Mouse (Mus musculus): ENCODE measurements around the gene Gpr137c. TPM values are rescaled to one million over a fixed set of nuclear protein-coding genes. Genes with fewer than 3 reads are reported as not detected.

Gene Gpr137c
- polyA plus RNA-seq, 1 experiment from 2014 or later = 1.8 TPM

- DNase-seq (ENCODE audit: low spot score) = no peak
- Histone ChIP-seq H3K4me3 (ENCODE audit: low read depth, low read length) (no peak overlapping the region), H3K4me1 (ENCODE audit: insufficient read depth, low read depth, low read length) (no peaks in the 10 kb centered on the region), H3K27me3 (replicated peaks; ENCODE audit: insufficient read depth, low read length) (no peaks in the 10 kb centered on the region), H3K9me3 (ENCODE audit: low read length) (no peaks in the 10 kb centered on the region), H3K27ac (ENCODE audit: low read length) (no peak overlapping the region), H3K9ac (replicated peaks; ENCODE audit: low read depth) (no peak overlapping the region), H3K36me3 (ENCODE audit: insufficient read depth, low read length) (peaks cover 5% of the 10 kb centered on the region), H3K4me2 (replicated peaks; ENCODE audit: low read depth, low read length) (no peak overlapping the region)
- WGBS = 91% methylated on average over 5 of the region's 5 CpGs
- ATAC-seq = no peak
- no peak for TF ChIP-seq EP300 (IDR thresholded peaks at IDR 0.05)
- no peak for TF ChIP-seq CTCF (IDR thresholded peaks at IDR 0.05)
These were observed 86.3 kb downstream of the Gpr137c start for GRCm38 (mm10) chr14:45305852-45306251.

- TF ChIP-seq CTCF (IDR thresholded peaks at IDR 0.05) = no peak
- no peak for DNase-seq (ENCODE audit: low spot score)
- 82% methylated on average over 8 of the region's 8 CpGs for WGBS
These were observed 88.3 kb downstream of the Gpr137c start for GRCm38 (mm10) chr14:45307630-45308328.

GRCm38 (mm10) chr14:45309646-45310045 is 90.1 kb downstream of the Gpr137c start:
- Histone ChIP-seq H3K9ac (replicated peaks; ENCODE audit: low read depth) (no peak overlapping the region), H3K27ac (ENCODE audit: low read length) (no peak overlapping the region), H3K36me3 (ENCODE audit: insufficient read depth, low read length) (no peaks in the 10 kb centered on the region; the same call in 1 of the 2 replicates), H3K4me3 (ENCODE audit: low read depth, low read length) (no peak overlapping the region), H3K4me2 (replicated peaks; ENCODE audit: low read depth, low read length) (no peak overlapping the region), H3K4me1 (ENCODE audit: insufficient read depth, low read depth, low read length) (no peaks in the 10 kb centered on the region), H3K9me3 (ENCODE audit: low read length) (no peaks in the 10 kb centered on the region), H3K27me3 (replicated peaks; ENCODE audit: insufficient read depth, low read length) (no peaks in the 10 kb centered on the region)
- DNase-seq (ENCODE audit: low spot score) (no peak), ATAC-seq (no peak)
- no peak for TF ChIP-seq EP300 (IDR thresholded peaks at IDR 0.05)
- TF ChIP-seq CTCF (IDR thresholded peaks at IDR 0.05) = no peak
- WGBS = 76% methylated on average over 13 of the region's 13 CpGs

More at GRCm38 (mm10) chr14:45307630-45308328, 88.3 kb downstream of the Gpr137c start:
- no peaks in the 10 kb centered on the region for H3K9me3 ChIP-seq (ENCODE audit: low read length)
- no peaks in the 10 kb centered on the region for H3K4me1 ChIP-seq (ENCODE audit: insufficient read depth, low read depth, low read length)
- no peak overlapping the region for H3K4me3 ChIP-seq (ENCODE audit: low read depth, low read length)
- no peak overlapping the region for H3K27ac ChIP-seq (ENCODE audit: low read length)
- no peak for ATAC-seq
- H3K4me2 ChIP-seq (replicated peaks; ENCODE audit: low read depth, low read length) = no peak overlapping the region
- no peaks in the 10 kb centered on the region for H3K27me3 ChIP-seq (replicated peaks; ENCODE audit: insufficient read depth, low read length)
- peaks cover 5% of the 10 kb centered on the region for H3K36me3 ChIP-seq (ENCODE audit: insufficient read depth, low read length)
- H3K9ac ChIP-seq (replicated peaks; ENCODE audit: low read depth) = no peak overlapping the region

GRCm38 (mm10) chr14:45310101-45310500 is 90.6 kb downstream of the Gpr137c start:
- no peak overlapping the region for H3K4me2 ChIP-seq (replicated peaks; ENCODE audit: low read depth, low read length)
- WGBS = 89% methylated on average over 14 of the region's 14 CpGs
- ATAC-seq = no peak
- no peaks in the 10 kb centered on the region; the same call in 1 of the 2 replicates for H3K36me3 ChIP-seq (ENCODE audit: insufficient read depth, low read length)
- no peak overlapping the region for H3K27ac ChIP-seq (ENCODE audit: low read length)
- H3K4me1 ChIP-seq (ENCODE audit: insufficient read depth, low read depth, low read length) = no peaks in the 10 kb centered on the region
- no peak overlapping the region for H3K4me3 ChIP-seq (ENCODE audit: low read depth, low read length)
- DNase-seq (ENCODE audit: low spot score) = no peak
- no peaks in the 10 kb centered on the region for H3K27me3 ChIP-seq (replicated peaks; ENCODE audit: insufficient read depth, low read length)
- H3K9ac ChIP-seq (replicated peaks; ENCODE audit: low read depth) = no peak overlapping the region
- TF ChIP-seq EP300 (IDR thresholded peaks at IDR 0.05) (no peak), CTCF (IDR thresholded peaks at IDR 0.05) (no peak)
- no peaks in the 10 kb centered on the region for H3K9me3 ChIP-seq (ENCODE audit: low read length)

- no peaks in the 10 kb centered on the region for H3K9me3 ChIP-seq (ENCODE audit: low read length)
- TF ChIP-seq EP300 (IDR thresholded peaks at IDR 0.05) (no peak), CTCF (IDR thresholded peaks at IDR 0.05) (no peak)
- H3K27me3 ChIP-seq (replicated peaks; ENCODE audit: insufficient read depth, low read length) = no peaks in the 10 kb centered on the region
- no peak overlapping the region for H3K4me3 ChIP-seq (ENCODE audit: low read depth, low read length)
- 61% methylated on average over 5 of the region's 5 CpGs for WGBS
- H3K4me2 ChIP-seq (replicated peaks; ENCODE audit: low read depth, low read length) = peak overlapping the region; percentile 74
- no peak overlapping the region for H3K27ac ChIP-seq (ENCODE audit: low read length)
- H3K9ac ChIP-seq (replicated peaks; ENCODE audit: low read depth) = no peak overlapping the region
- H3K4me1 ChIP-seq (ENCODE audit: insufficient read depth, low read depth, low read length) = peaks cover 12% of the 10 kb centered on the region; the same call in 1 of the 2 replicates
- ATAC-seq (no peak), DNase-seq (ENCODE audit: low spot score) (no peak)
- H3K36me3 ChIP-seq (ENCODE audit: insufficient read depth, low read length) = no peaks in the 10 kb centered on the region
These were observed 97.4 kb downstream of the Gpr137c start for GRCm38 (mm10) chr14:45316927-45317326.

GRCm38 (mm10) chr14:45317921-45318411 is 98.4 kb downstream of the Gpr137c start:
- no peak for DNase-seq (ENCODE audit: low spot score)

More at GRCm38 (mm10) chr14:45317921-45318411, 98.4 kb downstream of the Gpr137c start:
- peak overlapping the region; percentile 88 for H3K4me3 ChIP-seq (ENCODE audit: low read depth, low read length)
- peak overlapping the region; percentile 74 for H3K4me2 ChIP-seq (replicated peaks; ENCODE audit: low read depth, low read length)
- H3K9me3 ChIP-seq (ENCODE audit: low read length) = no peaks in the 10 kb centered on the region
- H3K27me3 ChIP-seq (replicated peaks; ENCODE audit: insufficient read depth, low read length) = no peaks in the 10 kb centered on the region
- peak overlapping the region; percentile 79 for H3K27ac ChIP-seq (ENCODE audit: low read length)
- TF ChIP-seq CTCF (IDR thresholded peaks at IDR 0.05) = no peak
- TF ChIP-seq EP300 (IDR thresholded peaks at IDR 0.05) = no peak
- peak; percentile 56 for ATAC-seq
- no peaks in the 10 kb centered on the region for H3K36me3 ChIP-seq (ENCODE audit: insufficient read depth, low read length)
- H3K9ac ChIP-seq (replicated peaks; ENCODE audit: low read depth) = peak overlapping the region; percentile 76
- H3K4me1 ChIP-seq (ENCODE audit: insufficient read depth, low read depth, low read length) = peaks cover 12% of the 10 kb centered on the region; the same call in 1 of the 2 replicates
- WGBS = 0% methylated on average over 14 of the region's 38 CpGs
